Comparison of ENCODE assay signal across 10 mouse cellular contexts in genomic region chrX:137141669-137142068, GRCm38 (mm10). TPM values are rescaled to one million over a fixed set of nuclear protein-coding genes. Genes with fewer than 3 reads are reported as not detected.
DNase-seq lines count a peak whose midpoint lies in the region; ATAC-seq and TF ChIP-seq lines count a peak whose summit lies in the region.
"Had no signal": no experiment of that assay in that cellular context is flagged by ENCODE, and none has a peak within 500 bp of the region (broad histone marks: within the 10 kb centered on the region; RNA-seq: fewer than 3 reads in every experiment).

No protein-coding gene starts in this region.

- DNase-seq in heart, adult 9 months (ENCODE audit: low spot score in 2 of 2), result peak; percentile 4 to 14
- no peak for DNase-seq in heart, adult 11 months
- peak; percentile 75 for DNase-seq in CH12.LX (ENCODE audit: extremely low read depth)
- peak; percentile 60 for DNase-seq in c-Kit-positive CD71-negative TER-119-negative erythroid progenitor cells, embryonic 14.5 days (ENCODE audit: low read depth)
- peak; percentile 73 for DNase-seq in forebrain, embryonic 11.5 days (ENCODE audit: low spot score)
- DNase-seq in kidney, postnatal 0 days (ENCODE audit: low spot score), result peak; percentile 73
- DNase-seq in lung, adult 18-20 months, result peak; percentile 11 to 36
- DNase-seq in right cerebral cortex, postnatal 25 days, result peak; percentile 34

- H3K27me3 ChIP-seq in CH12.LX (replicated peaks), result no peaks in the 10 kb centered on the region
- no peaks in the 10 kb centered on the region for H3K27me3 ChIP-seq in forebrain, embryonic 11.5 days (ENCODE audit: control insufficient read depth, insufficient read depth, low read length)
- no peaks in the 10 kb centered on the region for H3K27me3 ChIP-seq in kidney, postnatal 0 days (ENCODE audit: insufficient read depth, low read length)
- H3K27me3 ChIP-seq: limb, embryonic 15.5 days had no signal

- TF ChIP-seq RAD21 in CH12.LX (IDR thresholded peaks at IDR 0.05; ENCODE audit: low read depth, low read length), result peak; percentile 59

- no peak overlapping the region for H3K4me3 ChIP-seq in CH12.LX (replicated peaks in 1 of 3; ENCODE audit: low read depth in 2 of 3, low read length in 2 of 3, poor library complexity in 1 of 3)
- no peak overlapping the region for H3K4me3 ChIP-seq in forebrain, embryonic 11.5 days (ENCODE audit: low read depth, low read length)
- no peak overlapping the region for H3K4me3 ChIP-seq in kidney, postnatal 0 days (replicated peaks; ENCODE audit: low read depth, low read length)
- H3K4me3 ChIP-seq: limb, embryonic 15.5 days had no signal

- peak; percentile 29 to 67; a peak in 3 of 4 replicates for TF ChIP-seq CTCF in CH12.LX (conservative IDR thresholded peaks at IDR 0.05 in 1 of 2, IDR thresholded peaks at IDR 0.05 in 1 of 2; ENCODE audit: low read depth in 2 of 2, low read length in 2 of 2)
- peak; percentile 85 for TF ChIP-seq CTCF in kidney, postnatal 0 days (IDR thresholded peaks at IDR 0.05; ENCODE audit: low read depth)

- no peaks in the 10 kb centered on the region for H3K9me3 ChIP-seq in CH12.LX (replicated peaks; ENCODE audit: low read length)
- H3K9me3 ChIP-seq in forebrain, embryonic 11.5 days (ENCODE audit: control insufficient read depth, low read length), result no peaks in the 10 kb centered on the region
- no peaks in the 10 kb centered on the region for H3K9me3 ChIP-seq in kidney, postnatal 0 days (replicated peaks; ENCODE audit: low read length)
- H3K9me3 ChIP-seq: limb, embryonic 15.5 days had no signal

- ATAC-seq in forebrain, embryonic 11.5 days (replicated peaks; ENCODE audit: low FRiP score), result peak; percentile 67; the same call in 1 of the 2 replicates
- ATAC-seq in kidney, postnatal 0 days (replicated peaks; ENCODE audit: low FRiP score, low read depth), result no peak

- dilution Hi-C loops in CH12.LX (cut with MboI; ENCODE audit: extremely low pct_ligation_motif_present, extremely low pct_unique_long_range_greater_than_20kb, low sequenced_read_pairs), result no loop called here

- no peak for TF ChIP-seq POLR2A in CH12.LX (IDR thresholded peaks at IDR 0.05; ENCODE audit: low read depth, low read length)

- TF ChIP-seq EP300 in CH12.LX (IDR thresholded peaks at IDR 0.05; ENCODE audit: low read length), result no peak

- in situ Hi-C loops in CH12.LX (cut with MboI; ENCODE audit: low pct_ligation_motif_present, low pct_unique_long_range_greater_than_20kb, low sequenced_read_pairs), result no loop called here

- peaks cover 5 to 13% of the 10 kb centered on the region in 2 experiments for H3K36me3 ChIP-seq in CH12.LX (replicated peaks in 1 of 2; ENCODE audit: control insufficient read depth in 1 of 2, insufficient read depth in 1 of 2, low read length in 1 of 2)
- no peaks in the 10 kb centered on the region for H3K36me3 ChIP-seq in forebrain, embryonic 11.5 days (ENCODE audit: control insufficient read depth, insufficient read depth, low read length)
- no peaks in the 10 kb centered on the region for H3K36me3 ChIP-seq in kidney, postnatal 0 days (ENCODE audit: insufficient read depth, low read length)
- H3K36me3 ChIP-seq: limb, embryonic 15.5 days had no signal

- no peak overlapping the region for H3K27ac ChIP-seq in CH12.LX (ENCODE audit: insufficient read depth, low read depth)
- H3K27ac ChIP-seq in forebrain, embryonic 11.5 days (ENCODE audit: low read depth, low read length), result no peak overlapping the region
- H3K27ac ChIP-seq in kidney, postnatal 0 days, result no peak overlapping the region
- H3K27ac ChIP-seq: limb, embryonic 15.5 days had no signal

- H3K9ac ChIP-seq in CH12.LX (ENCODE audit: insufficient read depth, low read depth), result no peak overlapping the region
- H3K9ac ChIP-seq in forebrain, embryonic 11.5 days (ENCODE audit: low read length), result no peak overlapping the region
- H3K9ac ChIP-seq in kidney, postnatal 0 days (ENCODE audit: low read depth, low read length), result no peak overlapping the region
- H3K9ac ChIP-seq: limb, embryonic 15.5 days had no signal

- no peaks in the 10 kb centered on the region for H3K4me1 ChIP-seq in CH12.LX (ENCODE audit: control insufficient read depth in 1 of 2, insufficient read depth in 2 of 2)
- no peaks in the 10 kb centered on the region for H3K4me1 ChIP-seq in forebrain, embryonic 11.5 days (replicated peaks; ENCODE audit: control insufficient read depth, insufficient read depth, low read length)
- no peaks in the 10 kb centered on the region for H3K4me1 ChIP-seq in kidney, postnatal 0 days (replicated peaks; ENCODE audit: insufficient read depth, low read length)
- H3K4me1 ChIP-seq: limb, embryonic 15.5 days had no signal

- 19% methylated on average over 6 of the region's 6 CpGs for WGBS in forebrain, embryonic 11.5 days
- 24% methylated on average over 6 of the region's 6 CpGs for WGBS in kidney, postnatal 0 days

- peaks cover 28% of the 10 kb centered on the region for H3K79me2 ChIP-seq in CH12.LX (replicated peaks; ENCODE audit: control insufficient read depth, extremely low read depth, insufficient read depth, poor library complexity, severe bottlenecking)

- peak overlapping the region; percentile 31 for H3K4me2 ChIP-seq in CH12.LX (ENCODE audit: insufficient read depth, low read depth, poor library complexity, severe bottlenecking)
- H3K4me2 ChIP-seq in forebrain, embryonic 11.5 days (ENCODE audit: low read depth, low read length, severe bottlenecking), result no peak overlapping the region
- no peak overlapping the region for H3K4me2 ChIP-seq in kidney, postnatal 0 days (ENCODE audit: low read length)
- H3K4me2 ChIP-seq: limb, embryonic 15.5 days had no signal

TF ChIP-seq in CH12.LX, 34 proteins besides CTCF, POLR2A, EP300 and RAD21:
- TF ChIP-seq TCF12 (IDR thresholded peaks at IDR 0.05; ENCODE audit: low read depth, low read length), result no peak
- TF ChIP-seq SMC3 (IDR thresholded peaks at IDR 0.05; ENCODE audit: low read depth, low read length), result peak; percentile 12; the same call in 1 of the 2 replicates

RNA-seq across cellular contexts. Expression of gene Esx1, which starts 19.8 kb away (rescaled TPM):
- 0.47 and 0.63 TPM in 2 replicates for total RNA-seq in CH12.LX (2012; rRNA removed)
- total RNA-seq in CH12.LX (2014; rRNA removed), result 0.17 TPM in 1 of 2 replicates, not detected in the other
- 2.1 and 2.4 TPM in 2 replicates for polyA plus RNA-seq in CH12.LX (2012; ENCODE audit: insufficient read length, low read depth)
- not detected in 2 replicates for polyA plus RNA-seq in forebrain, embryonic 11.5 days (2014; fragmentation: Nextera tagmentation; extraction: Ambion mirVana)
- not detected in 2 replicates for polyA plus RNA-seq in kidney, postnatal 0 days (2015; fragmentation: Nextera tagmentation; extraction: Ambion mirVana)
- total RNA-seq: adrenal gland, adult 18-20 months had no signal
- polyA plus RNA-seq: limb, embryonic 15.5 days had no signal
